Mouse (Mus musculus) mouse trophoblast stem cell (cell line): Measurements from ENCODE around the gene Grap2.
"Not testable (repeated sequence)": the region's sequence is repeated elsewhere in the genome, so short reads cannot be mapped to it uniquely, and the experiment has no call there.

Experiments used
- in situ Hi-C, 2 experiments: fragments of 300-500 bp; cut with MseI, MboI; formaldehyde crosslinking; loops; 2 replicates in 1 of 2; 3 replicates in 1 of 2; pipeline ENCODE4 v1.15.1; 2025

The Grap2 gene

DNA sequence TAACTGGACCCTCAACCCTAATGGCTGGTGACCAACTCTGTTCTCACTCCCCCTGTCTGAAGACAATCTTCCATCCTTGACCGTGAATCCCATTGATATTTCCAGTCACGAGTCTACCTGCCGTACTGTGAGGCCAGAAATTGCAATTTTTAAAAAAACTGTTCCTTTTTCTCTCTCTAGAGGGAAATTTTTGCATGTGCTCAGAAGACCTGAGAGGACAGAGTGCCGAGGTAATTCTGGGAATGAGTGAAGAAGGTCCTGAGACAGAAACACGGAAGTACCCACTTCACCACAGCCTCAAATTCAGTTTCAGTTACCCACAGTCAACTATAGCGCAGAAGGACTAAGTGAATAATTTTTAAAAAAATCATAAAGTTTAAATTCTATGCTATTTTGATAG, 5.7 kb upstream of the Grap2 start:
- in situ Hi-C loops: no loop called here

- in situ Hi-C loops: no loop called here
Observed at GRCm38 (mm10) chr15:80567139-80567538, 5.3 kb upstream of the Grap2 start.

GRCm38 (mm10) chr15:80567731-80568130, 4.7 kb upstream of the Grap2 start:
- in situ Hi-C loops: no loop called here

DNA sequence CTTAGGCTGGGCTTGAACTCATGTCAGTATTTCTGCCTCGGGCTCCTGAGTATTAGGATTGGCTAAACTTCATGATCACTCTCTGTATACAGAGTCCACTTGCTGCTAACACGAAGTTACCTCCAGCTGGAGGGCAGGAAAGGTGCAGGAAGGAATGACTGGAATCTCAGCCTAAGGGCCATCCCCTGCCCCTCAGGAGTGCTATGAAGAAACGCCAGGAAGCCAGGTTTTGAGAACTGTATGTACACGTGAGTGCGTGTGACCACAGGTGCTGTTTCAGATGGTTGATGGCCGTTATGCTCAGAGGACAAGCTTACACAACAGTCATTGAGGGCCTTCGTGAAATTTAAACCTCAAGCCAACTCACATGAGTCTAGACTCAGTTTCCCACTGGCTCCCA, 3.2 kb upstream of the Grap2 start:
- in situ Hi-C loops: no loop called here

GRCm38 (mm10) chr15:80570226-80570625, 2.2 kb upstream of the Grap2 start:
- in situ Hi-C loops: no loop called here

- in situ Hi-C loops: no loop called here
Observed at GRCm38 (mm10) chr15:80571611-80572010, 783 bp upstream of the Grap2 start.

GRCm38 (mm10) chr15:80572811-80573520, 572 bp downstream of the Grap2 start:
- in situ Hi-C loops: no loop called here

GRCm38 (mm10) chr15:80574211-80575040, 2.0 kb downstream of the Grap2 start:
- in situ Hi-C loops: no loop called here

- in situ Hi-C loops: no loop called here
Observed at GRCm38 (mm10) chr15:80575817-80576370, 3.5 kb downstream of the Grap2 start.

DNA sequence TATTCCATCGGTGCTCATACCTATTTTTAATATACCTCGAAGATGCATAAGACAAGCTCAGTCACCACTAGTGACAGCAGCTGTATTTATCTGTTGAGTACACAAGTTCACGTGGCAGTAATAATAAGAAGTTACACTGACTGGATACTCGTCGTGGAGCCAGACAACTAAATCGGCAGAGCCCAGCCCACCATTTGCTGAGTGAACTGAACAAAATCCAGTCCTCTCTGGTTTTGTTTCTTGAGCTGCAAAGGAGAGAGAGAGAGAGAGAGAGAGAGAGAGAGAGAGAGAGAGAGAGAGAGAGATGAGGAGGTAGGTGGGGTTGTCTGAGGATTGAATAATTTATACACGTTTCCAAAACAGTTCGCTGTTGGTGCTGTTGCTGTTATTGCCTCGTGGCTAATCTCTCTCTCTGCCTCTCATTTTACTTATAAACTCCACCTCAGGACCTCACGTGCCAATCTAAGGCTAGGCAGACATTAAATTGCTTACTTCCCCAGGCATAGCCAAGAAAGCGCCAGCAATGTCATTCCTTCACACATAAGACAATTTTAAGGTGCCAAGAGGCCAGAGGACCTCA, 4.1 kb downstream of the Grap2 start:
- in situ Hi-C loops: no loop called here

GRCm38 (mm10) chr15:80577166-80577960, 5.0 kb downstream of the Grap2 start:
- in situ Hi-C loops: no loop called here

- in situ Hi-C loops: no loop called here
Observed at GRCm38 (mm10) chr15:80579121-80579520, 6.7 kb downstream of the Grap2 start.

DNA sequence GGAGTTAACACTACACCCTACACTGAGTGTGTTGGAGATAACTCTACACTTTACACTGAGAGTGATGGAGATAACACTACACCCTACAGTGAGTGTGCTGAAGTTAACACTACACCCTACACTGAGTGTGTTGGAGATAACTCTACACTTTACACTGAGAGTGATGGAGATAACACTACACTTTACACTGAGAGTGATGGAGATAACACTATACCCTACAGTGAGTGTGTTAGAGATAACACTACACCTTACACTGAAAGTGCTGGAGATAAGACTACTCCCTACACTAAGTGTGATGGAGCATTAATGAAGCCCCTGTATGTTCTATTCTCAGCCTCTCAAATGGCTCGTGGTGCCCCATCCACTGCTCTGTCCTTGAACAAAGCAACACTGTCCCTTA, 8.2 kb downstream of the Grap2 start:
- in situ Hi-C loops: not testable (repeated sequence)

DNA sequence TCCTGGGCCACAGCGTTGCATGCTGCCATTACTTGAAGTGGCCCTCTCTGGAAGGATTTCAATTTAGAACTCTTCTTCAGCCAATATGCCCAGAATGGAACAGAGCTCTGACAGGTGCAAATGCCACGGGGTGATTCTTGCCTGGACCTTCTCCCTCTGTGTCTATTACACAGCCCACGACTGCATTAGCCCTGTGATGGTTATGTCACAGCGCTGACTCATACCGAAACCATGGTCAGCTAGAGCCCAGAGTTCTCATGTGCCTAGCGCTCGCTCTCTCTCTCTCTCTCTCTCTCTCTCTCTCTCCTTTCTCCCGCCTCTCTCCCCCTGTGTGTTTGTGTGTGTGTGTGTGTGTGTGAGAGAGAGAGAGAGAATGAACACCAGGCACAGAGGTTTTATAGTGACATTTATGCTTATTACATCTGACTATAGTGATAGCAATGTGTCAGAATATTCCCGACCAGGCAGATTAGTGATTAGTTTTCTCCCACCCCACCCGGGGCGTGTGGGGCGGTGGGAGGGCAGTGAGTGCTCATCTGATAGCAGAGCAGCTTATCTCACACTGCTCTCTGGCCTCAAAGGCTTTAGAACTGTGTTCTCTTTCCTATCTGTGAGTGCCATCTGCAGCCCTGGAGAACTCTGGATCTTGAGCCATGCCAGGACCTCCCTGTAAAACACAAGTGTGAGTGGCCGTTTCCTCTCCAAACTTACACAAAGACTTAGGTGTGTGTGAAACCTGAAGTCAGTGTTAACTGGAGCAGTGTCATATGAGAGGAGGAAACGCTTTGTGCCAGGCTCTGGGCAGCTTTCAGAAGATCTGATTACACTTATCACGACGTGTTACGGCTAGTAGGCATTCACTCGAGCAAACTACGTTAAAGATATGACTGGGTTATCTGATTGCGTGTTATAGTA, 10.4 kb downstream of the Grap2 start:
- in situ Hi-C loops: no loop called here

DNA sequence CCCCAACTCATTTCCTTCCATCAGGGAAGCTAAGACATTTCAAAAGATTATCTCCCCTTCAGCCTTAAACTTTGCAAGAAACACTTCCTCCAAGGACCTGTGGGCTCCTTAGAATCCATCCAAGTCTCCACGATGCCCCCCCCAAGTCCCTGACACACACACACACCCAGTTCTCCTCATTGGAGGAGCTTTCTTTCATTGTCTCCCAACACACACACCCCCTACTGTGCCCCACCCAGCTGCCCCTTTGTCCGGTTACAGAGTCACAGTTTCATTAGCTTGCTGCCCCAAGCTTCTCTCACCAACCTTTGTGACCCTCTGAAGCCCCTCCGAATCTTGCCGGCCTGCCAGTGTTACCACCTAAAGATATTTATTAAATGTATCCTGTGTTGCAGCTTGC, 13.9 kb downstream of the Grap2 start:
- in situ Hi-C loops: no loop called here

DNA sequence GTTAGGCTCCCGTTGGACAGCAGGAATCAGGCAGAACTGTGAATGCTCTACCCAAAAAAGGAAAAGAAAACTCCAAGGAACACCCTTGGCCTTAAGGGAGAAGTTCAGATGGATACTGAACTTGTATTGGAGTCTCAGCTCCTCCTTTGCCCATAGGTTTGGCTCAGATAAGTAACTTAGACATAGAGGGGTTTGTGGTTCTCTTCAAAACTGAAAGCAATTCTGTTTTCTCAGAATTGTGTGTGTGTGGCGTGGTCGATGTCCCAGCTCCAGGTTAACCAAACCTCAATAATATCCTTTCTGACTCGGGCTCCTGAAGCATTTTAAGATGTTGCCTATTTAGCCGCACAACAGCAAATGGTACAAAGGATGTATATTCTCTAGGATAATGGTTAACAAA, 18.2 kb downstream of the Grap2 start:
- in situ Hi-C loops: no loop called here

- in situ Hi-C loops: no loop called here
Observed at GRCm38 (mm10) chr15:80592737-80593136, 20.3 kb downstream of the Grap2 start.

- in situ Hi-C loops: no loop called here
Observed at GRCm38 (mm10) chr15:80593877-80594276, 21.5 kb downstream of the Grap2 start.

- in situ Hi-C loops: no loop called here
Observed at GRCm38 (mm10) chr15:80598750-80599149, 26.4 kb downstream of the Grap2 start.

DNA sequence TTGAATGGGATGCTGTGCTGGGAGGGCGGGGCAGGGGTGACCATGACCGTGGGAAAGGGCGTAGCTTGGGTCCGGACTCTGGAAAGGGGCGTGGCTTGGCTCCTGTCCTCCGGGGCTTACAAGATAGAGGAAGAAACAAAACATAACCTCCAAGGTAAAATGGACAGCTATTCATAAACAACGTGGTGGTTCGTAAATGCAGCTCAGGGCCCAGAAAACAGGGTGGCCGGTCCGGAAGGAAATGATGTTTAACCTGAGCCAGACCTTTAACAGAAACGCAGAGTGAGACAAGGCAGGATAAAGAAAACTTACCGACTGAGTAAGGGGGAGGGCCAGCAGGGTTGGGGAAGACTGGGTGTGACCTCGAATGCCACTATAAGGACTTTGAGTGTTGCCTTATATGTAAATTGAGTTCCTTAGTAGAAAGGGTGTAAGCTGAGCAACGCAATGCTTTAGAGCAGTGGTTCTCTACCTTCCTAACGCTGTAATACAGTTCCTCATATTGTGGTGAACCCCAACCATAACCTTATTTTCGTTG, 26.9 kb downstream of the Grap2 start:
- in situ Hi-C loops: no loop called here
